Mouse (Mus musculus) intestine, postnatal 0 days (tissue): ENCODE data around the gene Smim20. TPM values are rescaled to one million over a fixed set of nuclear protein-coding genes. Genes with fewer than 3 reads are reported as not detected.
A peak's percentile ranks its signal among the peaks of the same experiment; 100 is the strongest.

Experiments used
- ATAC-seq: fragments of 200-750 bp; cut with Nextera tagmentation; 2 replicates; pipeline ENCODE4 v1.8.0; 2017; ENCODE audit warnings: mild to moderate bottlenecking, moderate TSS enrichment, moderate library complexity
- H3K27ac ChIP-seq: fragments of 300-500 bp; sonication (generic); 2 replicates; pipeline ENCODE4 v1.5.1; 2014; ENCODE audit warnings: mild to moderate bottlenecking, low read depth, low read length, moderate library complexity
- H3K27me3 ChIP-seq: fragments of 300-500 bp; sonication (generic); replicated peaks from 2 replicates; pipeline ENCODE4 v1.6.1; 2014; ENCODE audit warnings: low read length, mixed read lengths; ENCODE audit not compliant: control insufficient read depth, insufficient read depth
- H3K36me3 ChIP-seq: fragments of 300-500 bp; sonication (generic); 2 replicates; pipeline ENCODE4 v1.6.1; 2014; ENCODE audit warnings: mild to moderate bottlenecking, moderate library complexity; ENCODE audit not compliant: control insufficient read depth, insufficient read depth
- H3K4me1 ChIP-seq: fragments of 300-500 bp; sonication (generic); replicated peaks from 2 replicates; pipeline ENCODE4 v1.6.1; 2014; ENCODE audit warnings: antibody characterized with exemption, low read length, mixed read lengths; ENCODE audit not compliant: control insufficient read depth, insufficient read depth
- H3K4me2 ChIP-seq: fragments of 300-500 bp; sonication (generic); replicated peaks from 2 replicates; pipeline ENCODE4 v1.6.1; 2014; ENCODE audit warnings: low read depth, mild to moderate bottlenecking, moderate library complexity
- H3K4me3 ChIP-seq: fragments of 300-500 bp; sonication (generic); 2 replicates; pipeline ENCODE4 v1.5.1; 2014; ENCODE audit warnings: low read depth, low read length
- H3K9ac ChIP-seq: fragments of 300-500 bp; sonication (generic); 2 replicates; pipeline ENCODE4 v1.6.1; 2014; ENCODE audit warnings: mild to moderate bottlenecking, low read depth, low read length
- H3K9me3 ChIP-seq: fragments of 300-500 bp; sonication (generic); 2 replicates; pipeline ENCODE4 v1.6.1; 2016; ENCODE audit warnings: mixed run types; ENCODE audit not compliant: control insufficient read depth
- CTCF ChIP-seq: sonication (generic); IDR thresholded peaks from 2 replicates; pipeline ENCODE4 v1.5.1; 2016; ENCODE audit warnings: low read depth, mild to moderate bottlenecking, control low read depth, antibody characterized with exemption, moderate library complexity
- WGBS: fragments of 180-500 bp; shearing (Covaris S2); extraction: QIAGEN DNeasy Blood & Tissue Kit; methylation state at CpG from one replicate; pipeline ENCODE4 v1.1.7; 2014; 5-methylcytosine and 5-hydroxymethylcytosine counted together
- polyA plus RNA-seq: library from polyadenylated mRNA; unstranded; fragments of >200 nt; fragmentation: Nextera tagmentation; extraction: Ambion mirVana; gene quantifications from 2 replicates; pipeline ENCODE4 v1.2.1, GENCODE M21; 2015

Smim20 gene
- polyA plus RNA-seq, 1 experiment from 2014 or later, result 162 TPM

DNA sequence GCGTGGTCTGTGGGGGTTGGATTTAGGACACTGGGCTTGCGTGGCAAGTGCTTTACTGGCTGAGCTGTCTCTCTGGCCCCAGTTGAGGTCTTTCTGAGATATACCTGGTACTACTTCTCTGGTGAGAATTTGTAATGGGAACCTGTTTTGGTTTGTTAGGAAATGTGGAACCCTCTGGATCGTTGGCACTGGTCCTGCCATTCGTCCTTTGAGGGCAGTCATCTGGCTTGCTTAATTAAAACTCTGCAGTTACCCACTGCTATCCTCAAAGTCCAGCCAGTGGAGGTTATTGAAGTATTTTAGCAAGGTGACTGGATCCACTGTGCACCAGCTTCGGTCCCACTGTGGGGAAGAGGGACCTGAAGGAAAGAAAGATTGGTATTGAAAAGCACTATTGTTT is 2.9 kb downstream of the Smim20 start:
- 0 out of 2 replicates have a peak, but pooled peaks cover 12% of the 10 kb centered on the region for H3K4me1 ChIP-seq
- TF ChIP-seq CTCF, result no peak
- H3K4me2 ChIP-seq, result no peak overlapping the region
- no peaks in the 10 kb centered on the region for H3K36me3 ChIP-seq
- no peak overlapping the region for H3K9ac ChIP-seq
- no peak for ATAC-seq
- 96% methylated on average over 5 of the region's 5 CpGs for WGBS
- H3K9me3 ChIP-seq, result no peaks in the 10 kb centered on the region
- H3K27ac ChIP-seq, result no peak overlapping the region
- no peak overlapping the region for H3K4me3 ChIP-seq
- H3K27me3 ChIP-seq, result no peaks in the 10 kb centered on the region

DNA sequence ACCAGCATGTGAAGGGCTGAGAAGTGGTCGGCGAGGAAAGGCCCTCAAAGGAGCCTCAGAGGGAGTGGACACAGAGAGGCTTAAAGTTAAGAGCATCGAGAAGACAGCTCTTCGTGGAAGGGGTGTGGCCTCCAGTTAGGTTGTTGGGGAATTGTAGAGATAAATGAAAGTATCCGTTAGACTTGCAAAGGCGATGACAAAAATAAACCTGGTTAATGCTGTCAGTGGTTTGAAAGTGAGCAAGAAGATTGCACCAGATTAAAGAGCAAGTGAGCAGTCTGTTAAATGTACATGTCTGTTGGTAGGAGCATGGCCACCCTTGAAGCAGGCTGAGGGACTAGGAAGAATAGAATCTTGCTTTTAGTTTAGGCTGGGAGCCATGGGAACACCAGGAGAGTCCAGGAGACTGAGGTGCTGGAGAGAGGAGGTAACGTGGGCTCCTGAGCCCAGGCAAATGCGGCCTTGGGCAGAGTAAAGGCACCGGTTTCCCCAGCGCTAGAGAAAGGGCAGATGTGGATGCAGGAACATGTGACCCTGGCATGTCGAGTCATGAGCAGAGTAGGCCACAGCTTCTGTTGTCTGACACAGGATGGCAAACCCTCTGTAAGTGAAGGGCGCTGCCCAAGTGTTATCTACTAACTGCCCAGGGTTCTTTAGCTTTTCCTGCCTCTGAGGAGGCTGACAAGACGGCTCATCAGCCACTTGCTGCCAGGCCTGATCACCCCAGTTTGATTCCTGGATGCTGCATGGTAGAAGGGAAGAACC is 4.2 kb downstream of the Smim20 start:
- WGBS, result 85% methylated on average over 13 of the region's 13 CpGs
- H3K4me3 ChIP-seq, result no peak overlapping the region
- 0 out of 2 replicates have a peak, but pooled peaks cover 12% of the 10 kb centered on the region for H3K4me1 ChIP-seq
- H3K36me3 ChIP-seq, result no peaks in the 10 kb centered on the region
- ATAC-seq, result no peak
- no peak overlapping the region for H3K27ac ChIP-seq
- no peaks in the 10 kb centered on the region for H3K27me3 ChIP-seq
- H3K4me2 ChIP-seq, result no peak overlapping the region
- no peak overlapping the region for H3K9ac ChIP-seq
- no peaks in the 10 kb centered on the region for H3K9me3 ChIP-seq
- no peak for TF ChIP-seq CTCF

GRCm38 (mm10) chr5:53272626-53273025 is 5.7 kb downstream of the Smim20 start:
- 0 out of 2 replicates have a peak, but pooled peaks cover 8% of the 10 kb centered on the region for H3K4me1 ChIP-seq
- no peak overlapping the region for H3K9ac ChIP-seq
- H3K4me3 ChIP-seq, result no peak overlapping the region
- no peaks in the 10 kb centered on the region for H3K9me3 ChIP-seq
- peaks cover 5% of the 10 kb centered on the region for H3K36me3 ChIP-seq
- H3K27me3 ChIP-seq, result no peaks in the 10 kb centered on the region
- ATAC-seq, result no peak
- no peak overlapping the region for H3K27ac ChIP-seq
- 93% methylated on average over 4 of the region's 4 CpGs for WGBS
- no peak overlapping the region for H3K4me2 ChIP-seq
- no peak for TF ChIP-seq CTCF

DNA sequence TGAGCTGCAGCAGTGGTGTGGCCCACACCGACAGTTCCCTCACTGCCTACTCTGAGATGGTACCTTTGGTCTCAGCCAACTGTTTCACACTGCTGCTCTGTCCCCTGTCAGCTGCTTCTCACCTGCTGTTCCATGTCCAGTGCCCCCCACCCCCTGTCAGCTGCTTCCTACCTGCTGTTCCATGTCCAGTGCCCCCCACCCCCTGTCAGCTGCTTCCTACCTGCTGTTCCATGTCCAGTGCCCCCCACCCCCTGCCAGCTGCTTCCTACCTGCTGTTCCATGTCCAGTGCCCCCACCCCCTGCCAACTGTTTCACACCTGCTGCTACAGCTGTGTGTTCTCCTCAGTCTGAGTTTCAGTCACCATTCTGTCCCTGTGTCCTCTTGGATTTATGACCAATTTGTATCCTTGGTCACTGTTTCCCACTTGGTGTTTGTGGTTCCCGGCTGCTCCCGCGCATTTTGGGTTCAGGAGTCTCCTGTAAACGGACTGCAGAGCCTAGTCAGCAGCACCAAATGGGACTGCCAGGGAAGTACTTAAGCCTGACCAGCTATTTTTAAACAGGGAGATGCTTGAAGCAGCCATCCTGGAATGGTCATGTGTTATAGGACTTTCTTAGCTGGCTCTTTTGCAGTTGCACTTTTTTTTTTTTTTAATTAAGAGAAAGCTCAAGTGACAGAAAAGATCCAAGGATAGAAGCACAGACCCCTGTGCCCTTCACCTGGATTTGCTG is 7.0 kb downstream of the Smim20 start:
- ATAC-seq, result no peak
- H3K36me3 ChIP-seq, result peaks cover 14% of the 10 kb centered on the region
- H3K27me3 ChIP-seq, result no peaks in the 10 kb centered on the region
- H3K9me3 ChIP-seq, result no peaks in the 10 kb centered on the region
- H3K27ac ChIP-seq, result no peak overlapping the region
- no peak overlapping the region for H3K4me2 ChIP-seq
- H3K9ac ChIP-seq, result no peak overlapping the region
- no peak for TF ChIP-seq CTCF
- no peaks in the 10 kb centered on the region for H3K4me1 ChIP-seq
- no peak overlapping the region for H3K4me3 ChIP-seq
- WGBS, result 86% methylated on average over 5 of the region's 5 CpGs

- ATAC-seq, result no peak
- Histone ChIP-seq H3K9me3 (no peaks in the 10 kb centered on the region), H3K27me3 (no peaks in the 10 kb centered on the region), H3K36me3 (peaks cover 19% of the 10 kb centered on the region), H3K4me2 (no peak overlapping the region), H3K4me1 (no peaks in the 10 kb centered on the region), H3K4me3 (no peak overlapping the region), H3K27ac (no peak overlapping the region), H3K9ac (no peak overlapping the region)
- TF ChIP-seq CTCF, result peak; percentile 74
- 51% methylated on average over 5 of the region's 5 CpGs for WGBS
Measured at GRCm38 (mm10) chr5:53274811-53275355, 8.0 kb downstream of the Smim20 start.

- H3K27ac ChIP-seq, result no peak overlapping the region
- 63% methylated on average over 3 of the region's 3 CpGs for WGBS
Measured at GRCm38 (mm10) chr5:53275376-53275775, 8.5 kb downstream of the Smim20 start.

More at GRCm38 (mm10) chr5:53275376-53275775, 8.5 kb downstream of the Smim20 start:
- H3K4me3 ChIP-seq, result no peak overlapping the region
- peaks cover 19% of the 10 kb centered on the region for H3K36me3 ChIP-seq
- no peaks in the 10 kb centered on the region for H3K4me1 ChIP-seq
- no peaks in the 10 kb centered on the region for H3K9me3 ChIP-seq
- H3K9ac ChIP-seq, result no peak overlapping the region
- ATAC-seq, result no peak
- H3K4me2 ChIP-seq, result no peak overlapping the region
- no peak for TF ChIP-seq CTCF
- H3K27me3 ChIP-seq, result no peaks in the 10 kb centered on the region
